Mouse (Mus musculus): ENCODE data around the gene Trmt5.

GRCm38 (mm10) chr12:73325181-73325580 lies 38.7 kb upstream of the Trmt5 start:
- no peak for TF ChIP-seq CTCF (IDR thresholded peaks at IDR 0.05; ENCODE audit: extremely low read depth, insufficient read depth, insufficient read length, insufficient replicate concordance)
- TF ChIP-seq POLR2A (IDR thresholded peaks at IDR 0.05; ENCODE audit: low read depth, low read length): no peak

Measured in spleen, adult 2 months (tissue).